Mouse (Mus musculus) CH12.LX (cell line): ENCODE results near the gene Ttpal.

Source experiments
- CHD2 ChIP-seq: IDR thresholded peaks from 2 replicates; pipeline ENCODE4 v1.6.1; 2011; ENCODE audit warnings: low read length, improper control_type of control experiment
- CTCF ChIP-seq, 2 experiments: IDR thresholded peaks in 1 of 2; conservative IDR thresholded peaks in 1 of 2; 2 replicates each; pipeline ENCODE4 v1.5.1; 2011 to 2012; ENCODE audit warnings: low read depth in 2 of 2, low read length in 2 of 2, improper control_type of control experiment in 1 of 2, inconsistent platforms in 1 of 2, mild to moderate bottlenecking in 1 of 2, moderate library complexity in 1 of 2
- EP300 ChIP-seq: IDR thresholded peaks from 2 replicates; pipeline ENCODE4 v1.6.1; 2011; ENCODE audit warnings: low read length, improper control_type of control experiment
- IRF4 ChIP-seq: IDR thresholded peaks from 2 replicates; pipeline ENCODE4 v1.6.1; 2014; ENCODE audit warnings: low read depth, mild to moderate bottlenecking, inconsistent platforms, low read length, improper control_type of control experiment
- MAFK ChIP-seq: IDR thresholded peaks from 2 replicates; pipeline ENCODE4 v1.6.1; 2011; ENCODE audit warnings: low read length, improper control_type of control experiment; ENCODE audit not compliant: insufficient replicate concordance
- POLR2A ChIP-seq: IDR thresholded peaks from 2 replicates; pipeline ENCODE4 v1.6.1; 2011; ENCODE audit warnings: low read depth, mild to moderate bottlenecking, improper control_type of control experiment, low read length
- RAD21 ChIP-seq: IDR thresholded peaks from 2 replicates; pipeline ENCODE4 v1.6.1; 2011; ENCODE audit warnings: low read depth, mild to moderate bottlenecking, low read length, improper control_type of control experiment, moderate library complexity
- USF1 ChIP-seq: IDR thresholded peaks from 2 replicates; pipeline ENCODE4 v1.6.1; 2014; ENCODE audit warnings: low read depth, mild to moderate bottlenecking, inconsistent platforms, low read length, improper control_type of control experiment
- ZC3H11A ChIP-seq: IDR thresholded peaks from 2 replicates; pipeline ENCODE4 v1.6.1; 2012; ENCODE audit warnings: low read depth, mild to moderate bottlenecking, inconsistent platforms, low read length, improper control_type of control experiment

GRCm38 (mm10) chr2:163601066-163601465 is 1.0 kb upstream of the Ttpal start:
- TF ChIP-seq IRF4 = no peak
- TF ChIP-seq POLR2A = no peak
- no peak for TF ChIP-seq CTCF (conservative IDR thresholded peaks at IDR 0.05 in 1 of 2, IDR thresholded peaks at IDR 0.05 in 1 of 2; ENCODE audit: low read depth in 2 of 2, low read length in 2 of 2)
- no peak for TF ChIP-seq MAFK
- no peak for TF ChIP-seq CHD2
- TF ChIP-seq ZC3H11A = no peak
- no peak for TF ChIP-seq RAD21
- no peak for TF ChIP-seq USF1
- no peak for TF ChIP-seq EP300
